Mouse (Mus musculus) bone marrow macrophage, adult 2 months (primary cell): Measurements from ENCODE around the gene Rad51b.

ENCODE experiments used
- CTCF ChIP-seq: IDR thresholded peaks from 2 replicates; pipeline ENCODE4 v1.5.1; 2012; ENCODE audit warnings: low read depth, mild to moderate bottlenecking, low read length, moderate library complexity
- POLR2A ChIP-seq: IDR thresholded peaks from 2 replicates; pipeline ENCODE4 v1.6.1; 2012; ENCODE audit warnings: mild to moderate bottlenecking, low read depth, low read length, borderline replicate concordance

DNA sequence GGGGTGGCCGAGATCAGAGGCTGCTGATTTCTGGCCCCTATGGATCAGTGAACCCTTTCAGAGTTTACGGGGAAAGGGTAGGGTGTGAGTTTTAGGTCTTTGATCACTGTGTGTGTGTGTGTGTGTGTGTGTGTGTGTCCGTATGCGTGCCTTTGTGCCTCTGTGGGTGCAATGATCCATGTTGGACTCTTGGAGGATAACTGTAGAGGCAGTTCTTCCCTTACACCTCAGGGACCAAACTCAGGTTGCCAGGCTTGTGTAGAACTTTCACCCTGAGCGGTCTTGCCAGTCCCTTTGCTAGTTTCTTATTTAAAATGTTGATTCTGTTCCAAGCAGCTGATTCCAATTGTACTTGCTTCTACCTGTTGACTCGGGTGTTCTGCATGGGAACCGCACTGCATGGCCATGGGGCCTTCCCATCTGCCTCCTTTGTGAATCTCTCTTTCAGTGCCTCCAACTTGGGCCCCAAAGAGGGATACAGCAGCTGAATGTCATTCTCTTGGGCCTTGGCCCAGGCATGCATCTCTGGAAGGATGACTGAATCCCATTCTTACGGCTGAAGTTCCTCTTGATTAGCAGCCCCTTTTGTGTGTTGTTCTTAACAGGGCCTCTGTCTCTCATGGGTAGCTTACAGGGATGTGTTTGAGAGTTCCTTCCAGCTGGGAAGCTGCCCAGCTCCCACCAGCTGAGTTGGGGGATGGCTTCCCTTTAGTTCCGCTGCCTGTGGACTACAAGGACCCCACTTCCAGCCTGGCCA is 383.0 kb downstream of the Rad51b start:
- TF ChIP-seq POLR2A: no peak
- TF ChIP-seq CTCF: no peak
